In the genomic region with DNA sequence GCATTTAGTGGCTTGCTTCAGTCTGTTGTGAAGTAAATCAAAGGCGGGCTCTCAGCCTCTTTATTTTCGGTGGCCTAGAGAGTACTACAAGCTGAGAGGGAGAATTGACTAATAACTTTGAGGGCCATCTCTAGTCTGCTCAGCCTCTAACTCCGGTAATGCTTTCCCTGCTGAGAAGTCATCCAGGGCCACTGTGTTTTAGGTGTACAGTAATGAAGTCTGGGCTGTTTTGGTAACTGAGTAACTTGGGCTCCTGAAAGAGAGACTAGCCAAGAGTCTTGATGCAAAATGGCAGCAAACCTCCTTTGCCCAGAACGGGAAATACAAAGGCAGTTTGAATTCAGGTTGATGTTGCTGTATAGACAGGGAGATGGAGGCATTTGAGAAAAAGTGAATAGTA, we compare ENCODE assay signal across 21 mouse cellular contexts. TPM values are rescaled to one million over a fixed set of nuclear protein-coding genes. Genes with fewer than 3 reads are reported as not detected.
DNase-seq lines count a peak whose midpoint lies in the region; ATAC-seq lines count a peak whose summit lies in the region.
"Had no signal": no experiment of that assay in that cellular context is flagged by ENCODE, and none has a peak within 500 bp of the region (broad histone marks: within the 10 kb centered on the region; RNA-seq: fewer than 3 reads in every experiment).

No protein-coding gene starts in this region.

- ATAC-seq in kidney, embryonic 16.5 days (ENCODE audit: low FRiP score, low TSS enrichment): no peak
- ATAC-seq in hindbrain, embryonic 14.5 days (ENCODE audit: low FRiP score): no peak
- ATAC-seq: activated CD4-positive, CD25-positive, alpha-beta regulatory T cell, adult 4 months; forebrain, embryonic 13.5 days; forebrain, postnatal 0 days had no signal

- no peak overlapping the region for H3K4me3 ChIP-seq in kidney, embryonic 16.5 days (ENCODE audit: low read length)
- no peak overlapping the region for H3K4me3 ChIP-seq in hindbrain, embryonic 14.5 days (replicated peaks; ENCODE audit: low read length)
- H3K4me3 ChIP-seq: forebrain, embryonic 10.5 days; forebrain, embryonic 13.5 days; gastrocnemius, adult 2 months; hindbrain, embryonic 12.5 days had no signal

- no peaks in the 10 kb centered on the region for H3K9me3 ChIP-seq in kidney, embryonic 16.5 days (ENCODE audit: low read length)
- H3K9me3 ChIP-seq in hindbrain, embryonic 14.5 days (ENCODE audit: control insufficient read depth, low read length): no peaks in the 10 kb centered on the region
- H3K9me3 ChIP-seq: forebrain, embryonic 10.5 days; forebrain, embryonic 13.5 days had no signal

- peaks cover 10% of the 10 kb centered on the region; the same call in 1 of the 2 replicates for H3K4me1 ChIP-seq in kidney, embryonic 16.5 days (ENCODE audit: insufficient read depth, low read length)
- 0 out of 2 replicates have a peak, but pooled peaks cover 6% of the 10 kb centered on the region for H3K4me1 ChIP-seq in hindbrain, embryonic 14.5 days (replicated peaks; ENCODE audit: control insufficient read depth, insufficient read depth, low read length)
- H3K4me1 ChIP-seq: hindbrain, embryonic 12.5 days had no signal

- H3K9ac ChIP-seq in kidney, embryonic 16.5 days (replicated peaks; ENCODE audit: low read length): no peak overlapping the region
- no peak overlapping the region for H3K9ac ChIP-seq in hindbrain, embryonic 14.5 days
- H3K9ac ChIP-seq: forebrain, embryonic 13.5 days; forebrain, postnatal 0 days; hindbrain, embryonic 12.5 days had no signal

- H3K27ac ChIP-seq in kidney, embryonic 16.5 days (ENCODE audit: low read length): no peak overlapping the region
- H3K27ac ChIP-seq in hindbrain, embryonic 14.5 days: no peak overlapping the region
- H3K27ac ChIP-seq: forebrain, embryonic 10.5 days; forebrain, embryonic 13.5 days; gastrocnemius, adult 2 months; hindbrain, embryonic 12.5 days had no signal

- peak; percentile 44 for DNase-seq in kidney, adult 11 months
- DNase-seq in kidney, postnatal 4 days: no peak
- peak; percentile 50 to 57 for DNase-seq in kidney, adult 8-10 months
- DNase-seq in kidney, postnatal 25 days: peak; percentile 23 to 48
- no peak for DNase-seq in layer of hippocampus, adult 8-10 months (ENCODE audit: low spot score in 2 of 2)
- DNase-seq in hindbrain, embryonic 14.5 days (ENCODE audit: low spot score): no peak
- DNase-seq: adrenal gland, adult 8-10 months; adrenal gland, postnatal 25 days; cerebellum, adult 11-12 months; cerebellum, adult 8-10 months; cerebellum, postnatal 10 days; forebrain, postnatal 0 days; gastrocnemius, adult 2 months; gastrocnemius, postnatal 14 days; heart, adult 11 months had no signal

- WGBS in kidney, embryonic 16.5 days: 71% methylated on average over 4 of the region's 4 CpGs
- WGBS in hindbrain, embryonic 14.5 days: 79% methylated on average over 4 of the region's 4 CpGs

- no peaks in the 10 kb centered on the region for H3K27me3 ChIP-seq in kidney, embryonic 16.5 days (ENCODE audit: insufficient read depth, low read length)
- H3K27me3 ChIP-seq in hindbrain, embryonic 14.5 days (ENCODE audit: control insufficient read depth, insufficient read depth, low read length): no peaks in the 10 kb centered on the region
- H3K27me3 ChIP-seq: forebrain, embryonic 13.5 days; hindbrain, embryonic 12.5 days had no signal

- no peaks in the 10 kb centered on the region for H3K36me3 ChIP-seq in kidney, embryonic 16.5 days (ENCODE audit: insufficient read depth, low read length)
- no peaks in the 10 kb centered on the region for H3K36me3 ChIP-seq in hindbrain, embryonic 14.5 days (replicated peaks; ENCODE audit: control insufficient read depth, insufficient read depth)
- H3K36me3 ChIP-seq: forebrain, embryonic 10.5 days; hindbrain, embryonic 12.5 days had no signal

- no peak overlapping the region for H3K4me2 ChIP-seq in kidney, embryonic 16.5 days (replicated peaks; ENCODE audit: low read depth, low read length)
- no peak overlapping the region for H3K4me2 ChIP-seq in hindbrain, embryonic 14.5 days (replicated peaks)
- H3K4me2 ChIP-seq: forebrain, embryonic 13.5 days; heart, embryonic 11.5 days; hindbrain, embryonic 12.5 days had no signal

RNA-seq across cellular contexts. Expression of gene Shroom4, which starts 3.3 kb away (rescaled TPM):
- polyA plus RNA-seq in kidney, embryonic 16.5 days (2015; fragmentation: Nextera tagmentation; extraction: Ambion mirVana): 8.9 and 9.4 TPM in 2 replicates
- total RNA-seq in layer of hippocampus, adult 8-10 months (2022): 1 to 10 TPM; 5.0 to 6.5 (median 5.9) TPM
- 2.1 and 2.5 TPM in 2 replicates for polyA plus RNA-seq in hindbrain, embryonic 14.5 days (2014; fragmentation: Nextera tagmentation; extraction: Ambion mirVana)

Comparison
In these comparisons a context has a peak if more than half of its experiments do, and no peak if none do; other contexts are left out.
1. DNase-seq: peak in kidney, adult 11 months (single experiment), kidney, adult 8-10 months (2 of 2) and kidney, postnatal 25 days (2 of 2); none in kidney, postnatal 4 days (0 of 2), layer of hippocampus, adult 8-10 months (0 of 2) and hindbrain, embryonic 14.5 days (single experiment).